In genomic region chr5:41971201-41971600, GRCm38 (mm10) we compare ENCODE assay signal across 11 mouse cellular contexts.
A peak's percentile ranks its signal among the peaks of the same experiment; 100 is the strongest.
DNase-seq lines count a peak whose midpoint lies in the region; ATAC-seq and TF ChIP-seq lines count a peak whose summit lies in the region.
"Had no signal": no experiment of that assay in that cellular context is flagged by ENCODE, and none has a peak within 500 bp of the region (broad histone marks: within the 10 kb centered on the region; RNA-seq: fewer than 3 reads in every experiment).

No protein-coding gene starts in this region.

- H3K9ac ChIP-seq in forebrain, embryonic 12.5 days: no peak overlapping the region
- H3K9ac ChIP-seq: limb, embryonic 12.5 days; midbrain, embryonic 12.5 days had no signal

- no peaks in the 10 kb centered on the region for H3K4me1 ChIP-seq in forebrain, embryonic 12.5 days
- no peaks in the 10 kb centered on the region for H3K4me1 ChIP-seq in forebrain, embryonic 10.5 days
- H3K4me1 ChIP-seq: limb, embryonic 12.5 days; midbrain, embryonic 12.5 days had no signal

- H3K27me3 ChIP-seq in forebrain, embryonic 12.5 days: no peaks in the 10 kb centered on the region
- no peaks in the 10 kb centered on the region for H3K27me3 ChIP-seq in forebrain, embryonic 10.5 days (ENCODE audit: poor library complexity, severe bottlenecking)
- H3K27me3 ChIP-seq: limb, embryonic 12.5 days; midbrain, embryonic 12.5 days had no signal

- 83% methylated on average over 1 of the region's 1 CpGs for WGBS in forebrain, embryonic 12.5 days
- WGBS in forebrain, embryonic 10.5 days: 85% methylated on average over 1 of the region's 1 CpGs

- H3K36me3 ChIP-seq in forebrain, embryonic 12.5 days (replicated peaks): no peaks in the 10 kb centered on the region
- no peaks in the 10 kb centered on the region for H3K36me3 ChIP-seq in forebrain, embryonic 10.5 days (replicated peaks)
- H3K36me3 ChIP-seq: limb, embryonic 12.5 days; midbrain, embryonic 12.5 days had no signal

- H3K4me3 ChIP-seq in forebrain, embryonic 12.5 days (replicated peaks): no peak overlapping the region
- H3K4me3 ChIP-seq in forebrain, embryonic 10.5 days: no peak overlapping the region
- H3K4me3 ChIP-seq in left cerebral cortex, adult 2 months: no peak overlapping the region
- H3K4me3 ChIP-seq: limb, embryonic 12.5 days; midbrain, embryonic 12.5 days had no signal

- H3K4me2 ChIP-seq in forebrain, embryonic 12.5 days: no peak overlapping the region
- H3K4me2 ChIP-seq: limb, embryonic 12.5 days; midbrain, embryonic 12.5 days had no signal

- no peak overlapping the region for H3K27ac ChIP-seq in forebrain, embryonic 12.5 days
- no peak overlapping the region for H3K27ac ChIP-seq in forebrain, embryonic 10.5 days
- no peak overlapping the region for H3K27ac ChIP-seq in left cerebral cortex, adult 2 months
- H3K27ac ChIP-seq: limb, embryonic 12.5 days; midbrain, embryonic 12.5 days had no signal

- DNase-seq in forebrain, embryonic 10.5 days (ENCODE audit: extremely low spot score, low spot score): no peak
- DNase-seq in left cerebral cortex, adult 2 months (ENCODE audit: extremely low spot score in 1 of 2, low spot score in 2 of 2): no peak
- no peak for DNase-seq in left cerebral cortex, adult 8-10 months (ENCODE audit: low spot score in 2 of 2)
- DNase-seq in ES-CJ7 (ENCODE audit: low read depth, low spot score): peak; percentile 12
- peak; percentile 39 to 40 for DNase-seq in cerebellum, postnatal 14 days
- DNase-seq in right cerebral cortex, postnatal 4 days: no peak
- no peak for DNase-seq in natural killer cell, adult 2 months (ENCODE audit: low spot score in 2 of 2)
- DNase-seq: gastrocnemius, postnatal 14 days had no signal

- intact Hi-C loops in left cerebral cortex, adult 2 months (cut with DNase I): loop anchor here (2.0 kb wide), 1 partner anchor 82 kb away; no protein-coding TSS in a partner anchor

- peak; percentile 50 for TF ChIP-seq CTCF in left cerebral cortex, adult 2 months (IDR thresholded peaks at IDR 0.05)

- H3K9me3 ChIP-seq in forebrain, embryonic 12.5 days: no peaks in the 10 kb centered on the region
- no peaks in the 10 kb centered on the region for H3K9me3 ChIP-seq in forebrain, embryonic 10.5 days
- H3K9me3 ChIP-seq: limb, embryonic 12.5 days; midbrain, embryonic 12.5 days had no signal

- ATAC-seq in forebrain, embryonic 12.5 days (ENCODE audit: low FRiP score): 0 out of 2 replicates have a peak, but pooled peaks have one; percentile 49

Comparison
In these comparisons a context has a peak if more than half of its experiments do, and no peak if none do; other contexts are left out.
1. DNase-seq: peak in ES-CJ7 (single experiment) and cerebellum, postnatal 14 days (2 of 2); none in forebrain, embryonic 10.5 days (single experiment), left cerebral cortex, adult 2 months (0 of 2), left cerebral cortex, adult 8-10 months (0 of 2), right cerebral cortex, postnatal 4 days (single experiment) and natural killer cell, adult 2 months (0 of 2).